Mouse (Mus musculus): Measurements from ENCODE around the gene Slc17a6.
"Not testable (repeated sequence)": the region's sequence is repeated elsewhere in the genome, so short reads cannot be mapped to it uniquely, and the experiment has no call there.

Slc17a6 gene

GRCm38 (mm10) chr7:51693539-51694217 lies 71.9 kb downstream of the Slc17a6 start:
- DNase-seq (ENCODE audit: low spot score): no peak

GRCm38 (mm10) chr7:51694452-51694851 lies 72.6 kb downstream of the Slc17a6 start:
- no peak for DNase-seq (ENCODE audit: low spot score)

- no peak for DNase-seq (ENCODE audit: low spot score)
Measured at GRCm38 (mm10) chr7:51709508-51709907, 87.7 kb downstream of the Slc17a6 start.

- DNase-seq (ENCODE audit: low spot score): not testable (repeated sequence)
Measured at GRCm38 (mm10) chr7:51710346-51710745, 88.5 kb downstream of the Slc17a6 start.

GRCm38 (mm10) chr7:51715771-51716170 lies 94.0 kb downstream of the Slc17a6 start:
- no peak for DNase-seq (ENCODE audit: low spot score)
